Mouse (Mus musculus) adrenal gland, postnatal 36 days (tissue): Measurements from ENCODE around the gene Retnla. TPM values are rescaled to one million over a fixed set of nuclear protein-coding genes. Genes with fewer than 3 reads are reported as not detected.

Experiments used
- total RNA-seq, 2 experiments: library from RNA; stranded (reverse); gene quantifications; 2 replicates each; pipeline ENCODE4 v1.2.3; 2021

Gene Retnla
- total RNA-seq, 2 experiments from 2014 or later: 10.9 to 30.4 TPM

Other genes starting within 250 kb of the Retnla start
- not detected for gene Trat1, start 70.5 kb upstream of the Retnla start, total RNA-seq
- gene Retnlb, start 25.7 kb upstream of the Retnla start, total RNA-seq: not detected
- gene Retnlg, start 30.1 kb downstream of the Retnla start, total RNA-seq: under 1 TPM in 1 of 2 experiments, not detected in 1; 0.76 TPM
- gene Dzip3, start 151.6 kb downstream of the Retnla start, total RNA-seq: 10 to 100 TPM; 19.2 to 21.8 TPM
- gene Cip2a, start 151.6 kb downstream of the Retnla start, total RNA-seq: 1 to 10 TPM; 2.8 to 3.1 TPM
- not detected for gene Myh15, start 214.9 kb downstream of the Retnla start, total RNA-seq